Mouse (Mus musculus) forelimb bud, embryonic 11.5 days (tissue): ENCODE results near the gene Pi4kb.

Experiments
- DNase-seq: peaks from one replicate; pipeline ENCODE4 v3.0.0-alpha.2; 2012; ENCODE audit warnings: low read depth, low spot score

Gene Pi4kb

DNA sequence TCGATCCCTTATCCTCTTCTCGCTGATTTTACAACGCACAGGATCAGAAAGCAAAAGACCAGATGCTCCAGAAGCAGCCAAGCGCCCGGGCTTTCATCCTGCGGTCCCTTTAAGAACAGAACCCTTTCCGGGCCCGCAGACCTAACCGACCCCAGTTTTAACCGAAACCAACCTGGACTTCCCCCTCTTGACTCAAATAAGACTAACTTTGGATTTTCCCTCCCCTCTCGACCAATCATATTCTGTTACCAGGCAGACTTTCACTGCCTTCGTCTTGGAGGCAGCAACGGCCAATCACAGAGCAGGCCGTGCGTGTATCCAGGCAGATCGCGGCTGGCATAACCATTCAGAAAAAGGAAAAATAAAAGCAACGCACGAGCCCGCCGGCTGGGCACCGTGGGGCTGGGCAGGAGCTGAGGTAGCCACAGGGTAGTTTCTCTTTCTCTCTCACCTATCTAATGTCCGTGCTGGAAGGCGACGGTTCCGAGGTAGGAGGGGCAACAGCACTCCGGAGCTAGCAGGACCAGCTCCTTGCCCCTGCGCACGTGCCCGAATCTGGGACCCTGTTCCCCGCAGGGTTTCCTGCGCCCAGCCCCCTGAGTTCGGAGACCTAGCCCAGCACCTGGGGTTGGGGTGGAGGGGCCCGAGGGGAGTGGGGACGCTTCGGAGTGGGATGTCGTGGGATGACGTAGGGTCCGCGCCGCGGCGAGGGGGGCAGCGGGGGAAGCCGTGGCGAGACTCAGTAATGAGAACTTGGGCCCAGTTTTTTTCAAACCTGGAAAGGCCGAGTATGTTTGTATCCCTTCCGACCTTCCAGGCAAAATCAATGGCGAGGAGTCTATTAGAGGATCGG, 20.5 kb upstream of the Pi4kb start, which contains the start of gene Rfx5:
Gene Rfx5 (plus strand): TSS at position 312 of the 853 bp plus-strand sequence.
- peak; percentile 98 for DNase-seq

DNA sequence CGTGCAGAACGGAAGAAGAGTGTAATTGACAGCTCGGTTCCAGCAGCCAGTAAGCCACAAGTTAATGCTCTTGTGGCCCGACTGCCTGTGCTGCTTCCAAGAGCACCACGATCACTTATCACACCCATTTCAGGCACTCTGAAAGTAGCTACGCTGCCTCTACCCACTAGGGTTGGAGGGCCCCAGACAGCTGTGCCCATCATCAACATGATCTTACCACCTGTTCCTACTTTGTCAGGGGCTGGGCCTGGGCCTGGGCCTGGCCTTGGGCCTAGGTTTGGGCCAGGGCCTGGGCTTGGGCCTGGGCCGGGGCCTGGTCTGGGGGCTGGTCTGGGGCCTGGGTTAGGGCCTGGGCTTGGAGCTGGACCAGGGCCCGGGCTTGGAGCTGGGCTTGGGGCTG, 16.2 kb upstream of the Pi4kb start:
- no peak for DNase-seq

- DNase-seq, result no peak
Observed at GRCm38 (mm10) chr3:94959871-94960270, 14.7 kb upstream of the Pi4kb start.

GRCm38 (mm10) chr3:94960322-94960721, 14.2 kb upstream of the Pi4kb start:
- no peak for DNase-seq

DNA sequence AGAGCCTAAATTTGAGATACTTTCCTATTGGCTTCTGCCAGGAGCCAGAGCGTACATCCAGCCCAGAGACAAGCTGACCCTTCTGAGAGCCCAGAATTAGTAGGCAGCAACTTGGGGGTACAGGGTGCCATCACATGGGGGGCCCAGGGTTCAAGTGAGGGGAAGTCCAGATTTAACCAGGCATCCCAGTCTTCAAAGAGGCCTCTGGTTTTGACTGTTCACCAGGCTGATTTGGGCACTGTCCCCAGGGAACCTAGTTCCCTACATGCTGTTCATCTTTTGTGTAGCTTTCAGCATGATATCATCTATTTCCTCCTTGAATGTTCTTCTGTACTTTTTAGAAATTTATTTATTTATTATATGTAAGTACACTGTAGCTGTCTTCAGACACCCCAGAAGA, 9.5 kb upstream of the Pi4kb start:
- DNase-seq, result no peak

GRCm38 (mm10) chr3:94965878-94966277, 8.7 kb upstream of the Pi4kb start:
- no peak for DNase-seq

DNA sequence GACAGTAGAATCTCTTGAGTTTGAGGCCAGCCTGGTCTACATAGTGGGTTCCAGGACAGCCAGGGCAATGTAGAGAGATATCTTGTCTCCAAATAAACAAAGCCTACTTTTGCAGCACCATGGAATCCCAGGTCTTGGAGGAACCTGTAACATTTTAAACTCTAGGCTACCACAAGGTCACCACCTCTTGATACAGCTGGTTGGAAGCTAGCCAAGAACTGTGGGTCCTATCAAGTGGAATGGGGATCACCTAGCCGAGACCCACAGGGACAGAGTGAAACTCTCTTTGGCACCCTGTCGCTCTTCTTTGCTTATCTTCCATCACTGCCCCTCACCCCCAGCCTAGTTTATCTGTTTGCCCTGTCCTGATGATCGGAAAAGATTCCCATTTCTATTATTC, 2.0 kb upstream of the Pi4kb start:
- no peak for DNase-seq

- DNase-seq, result no peak
Observed at GRCm38 (mm10) chr3:94973620-94974019, 911 bp upstream of the Pi4kb start.

- no peak for DNase-seq
Observed at GRCm38 (mm10) chr3:94974026-94974527, 454 bp upstream of the Pi4kb start.

- no peak for DNase-seq
Observed at GRCm38 (mm10) chr3:94984312-94984711, 9.8 kb downstream of the Pi4kb start.

GRCm38 (mm10) chr3:94985513-94985912, 11.0 kb downstream of the Pi4kb start:
- no peak for DNase-seq

DNA sequence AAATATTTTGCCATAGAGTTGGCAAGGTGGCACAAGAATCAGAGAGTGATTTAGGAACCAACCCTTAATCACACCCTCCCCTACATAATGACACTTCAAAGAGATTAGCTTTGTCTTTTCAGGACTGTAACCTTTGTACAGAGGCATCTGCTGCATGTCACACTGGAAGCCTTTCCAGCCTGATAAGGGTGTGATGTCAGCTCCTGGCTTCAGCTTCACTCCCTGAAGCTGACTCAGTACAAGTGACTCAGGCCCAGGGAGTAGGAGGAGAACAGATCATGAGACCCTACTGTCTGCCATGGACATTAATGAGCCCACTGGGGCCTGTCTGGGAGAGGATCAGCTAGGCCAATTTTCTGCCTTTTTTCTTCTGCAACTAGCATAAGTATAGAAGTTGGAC, 13.0 kb downstream of the Pi4kb start:
- no peak for DNase-seq

- DNase-seq, result no peak
Observed at GRCm38 (mm10) chr3:94989159-94989761, 14.7 kb downstream of the Pi4kb start.

DNA sequence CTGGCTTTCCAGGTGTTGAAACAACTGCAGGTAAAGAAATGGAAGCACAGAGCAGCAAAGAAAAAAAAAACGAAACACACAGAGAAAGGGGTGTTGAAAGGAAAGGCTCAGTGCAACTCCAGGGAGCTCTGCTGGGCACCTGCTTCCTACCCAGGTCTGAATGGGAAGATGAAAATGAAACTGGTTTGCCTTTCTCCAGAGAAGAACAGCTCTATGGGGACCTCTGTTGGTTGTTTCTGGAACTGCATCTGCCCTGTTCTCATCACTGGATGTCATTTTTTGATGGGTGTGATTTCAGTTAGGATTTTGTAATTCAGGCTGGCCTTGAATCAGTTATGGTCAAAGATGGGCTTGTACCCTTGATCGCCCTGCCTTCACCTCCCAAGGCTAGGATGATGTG, 22.4 kb downstream of the Pi4kb start:
- peak; percentile 75 for DNase-seq

GRCm38 (mm10) chr3:95002569-95002968, 28.0 kb downstream of the Pi4kb start:
- DNase-seq, result no peak

DNA sequence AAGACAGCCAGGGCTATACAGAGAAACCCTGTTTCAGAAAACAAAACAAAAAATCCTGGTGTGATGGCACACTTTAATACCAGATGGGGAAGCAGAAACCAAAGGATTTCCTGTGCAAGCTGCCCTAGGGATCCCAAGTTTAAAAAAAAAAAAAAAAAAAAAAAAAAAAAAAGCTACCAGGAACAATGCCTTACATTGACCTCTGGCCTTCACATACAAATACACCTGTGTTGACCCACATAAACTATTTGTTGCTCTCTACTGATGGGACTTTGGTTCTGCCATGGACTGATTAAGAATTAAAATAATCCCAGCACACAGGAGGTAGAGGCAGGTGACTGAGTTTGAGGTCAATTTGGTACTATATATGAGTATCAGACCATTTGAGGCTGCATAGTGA, 28.7 kb downstream of the Pi4kb start:
- no peak for DNase-seq

GRCm38 (mm10) chr3:95005651-95006050, 31.1 kb downstream of the Pi4kb start:
- DNase-seq, result no peak

DNA sequence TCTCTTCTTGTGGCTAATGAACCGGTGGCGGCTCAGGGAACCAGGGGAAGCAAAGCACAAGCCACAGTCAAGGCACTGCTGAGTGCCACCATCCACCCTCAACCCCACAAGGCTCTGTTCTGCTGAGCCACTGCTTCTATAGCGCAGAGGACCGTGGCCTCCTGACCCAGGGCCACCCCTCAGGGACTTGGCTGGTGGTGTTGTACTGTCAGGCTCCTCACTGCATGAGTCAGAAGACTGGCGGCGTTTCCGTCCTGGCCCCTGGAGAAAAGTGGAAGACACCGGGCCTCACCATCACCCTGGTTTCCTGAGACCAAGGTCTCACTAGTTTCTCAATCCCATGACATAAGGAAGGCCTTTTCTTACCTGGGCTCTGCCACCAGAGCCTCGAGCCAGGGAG, 33.2 kb downstream of the Pi4kb start:
- DNase-seq, result no peak

GRCm38 (mm10) chr3:95010396-95010795, 35.9 kb downstream of the Pi4kb start:
- DNase-seq, result no peak

DNA sequence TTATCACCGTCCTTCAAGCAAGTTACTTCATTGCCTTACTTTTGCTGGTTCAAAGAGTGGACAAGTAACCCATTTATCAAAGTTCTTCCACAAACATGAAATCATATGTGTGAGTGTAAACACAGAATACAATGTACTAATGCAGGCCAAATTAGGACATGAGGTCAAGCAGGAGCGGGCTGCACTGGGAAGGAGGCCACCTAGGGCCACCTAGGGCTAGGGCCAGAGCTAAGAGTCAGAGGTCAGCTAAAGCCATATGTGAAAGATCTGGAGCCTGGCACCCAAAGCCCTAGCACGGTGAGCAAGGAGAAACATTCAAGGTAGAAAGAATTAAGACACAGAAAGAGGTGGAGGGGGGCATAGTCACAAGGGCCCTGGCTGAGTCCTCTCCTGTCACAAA, 38.5 kb downstream of the Pi4kb start:
- DNase-seq, result no peak

DNA sequence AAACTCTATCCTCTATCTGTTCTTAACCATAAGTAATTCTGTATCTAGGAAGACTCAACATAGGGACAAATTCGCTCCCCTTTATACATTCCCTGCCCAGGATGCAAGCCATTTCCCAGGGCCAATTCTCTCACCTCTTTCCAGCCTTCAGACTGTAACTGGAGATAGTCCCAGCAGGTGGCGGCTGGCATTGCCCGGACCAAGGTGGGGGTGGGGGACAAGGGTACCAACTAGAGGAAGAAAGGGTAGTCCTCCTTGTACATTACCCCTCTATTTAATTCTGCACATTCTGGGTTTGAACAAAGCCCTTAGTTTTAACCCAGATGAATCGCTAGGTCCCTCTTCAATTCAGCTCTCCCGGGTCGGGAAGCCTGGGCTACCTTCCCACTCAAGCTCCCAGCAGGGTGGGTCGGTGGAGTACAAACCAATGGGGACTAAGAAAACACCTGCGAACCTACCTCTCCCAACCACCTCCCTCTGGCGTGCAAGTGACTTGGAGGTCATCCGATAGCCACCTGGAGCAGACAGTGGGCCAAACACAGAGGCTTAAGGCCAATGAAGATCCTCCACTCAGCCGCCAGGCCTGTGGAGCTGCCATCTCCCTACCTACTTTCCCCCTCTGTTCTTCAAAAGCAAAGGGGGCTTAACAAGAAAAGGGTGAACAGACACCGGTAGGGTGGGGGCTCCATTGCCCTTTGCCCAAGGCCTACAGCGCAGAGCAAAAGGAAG, 39.3 kb downstream of the Pi4kb start:
- DNase-seq, result no peak

DNA sequence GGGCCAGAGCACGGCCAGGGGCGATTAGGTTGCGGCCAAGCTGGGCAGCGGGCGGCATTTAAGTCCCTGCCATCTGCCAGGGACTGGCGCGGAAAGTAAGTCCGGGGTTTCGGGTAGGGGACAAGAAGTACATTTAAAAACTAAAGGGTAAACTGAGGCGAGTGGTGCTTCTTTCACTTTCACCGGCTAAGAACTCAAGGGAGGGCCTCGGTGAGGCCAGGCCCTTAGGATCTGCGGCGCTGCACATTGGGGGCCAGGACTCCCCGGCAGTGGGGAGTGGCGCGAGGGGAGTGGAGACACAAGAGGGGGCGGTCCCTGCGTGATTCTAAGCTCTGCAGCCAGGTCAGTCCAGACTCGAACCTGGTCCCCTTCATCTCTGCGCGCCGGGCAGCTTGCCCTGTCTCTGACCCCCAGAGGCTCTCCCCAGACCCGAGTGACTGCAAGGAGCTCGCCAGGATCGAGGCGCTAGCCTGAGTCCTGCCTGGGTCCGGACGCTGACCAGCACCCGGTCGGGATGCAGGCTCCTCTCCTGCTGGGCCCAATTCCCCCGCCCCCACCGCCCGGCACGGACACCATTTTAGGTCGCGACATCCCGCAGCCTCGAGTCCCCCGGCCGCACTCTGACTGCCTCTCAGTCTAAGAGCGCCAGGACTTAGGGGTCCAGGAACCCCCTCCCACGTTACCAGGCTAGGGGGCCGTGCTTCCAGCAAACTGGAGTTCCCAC, 40.1 kb downstream of the Pi4kb start:
- no peak for DNase-seq
